Mouse (Mus musculus) left cerebral cortex, adult 18-20 months (tissue): ENCODE data around the gene Lnx2. TPM values are rescaled to one million over a fixed set of nuclear protein-coding genes. Genes with fewer than 3 reads are reported as not detected.

ENCODE experiments used
- DNase-seq, 2 experiments: peaks; one replicate each; pipeline ENCODE4 v3.0.0; 2021 to 2022; ENCODE audit warnings: low spot score in 2 of 2, mixed read lengths in 1 of 2
- total RNA-seq, 2 experiments: library from RNA; stranded (reverse); gene quantifications; 2 replicates each; pipeline ENCODE4 v1.2.3; 2021

The Lnx2 gene
- total RNA-seq, 2 experiments from 2014 or later: 4.9 to 5.0 TPM

GRCm38 (mm10) chr5:147023245-147023970, 53.0 kb downstream of the Lnx2 start:
- no peak for DNase-seq

DNA sequence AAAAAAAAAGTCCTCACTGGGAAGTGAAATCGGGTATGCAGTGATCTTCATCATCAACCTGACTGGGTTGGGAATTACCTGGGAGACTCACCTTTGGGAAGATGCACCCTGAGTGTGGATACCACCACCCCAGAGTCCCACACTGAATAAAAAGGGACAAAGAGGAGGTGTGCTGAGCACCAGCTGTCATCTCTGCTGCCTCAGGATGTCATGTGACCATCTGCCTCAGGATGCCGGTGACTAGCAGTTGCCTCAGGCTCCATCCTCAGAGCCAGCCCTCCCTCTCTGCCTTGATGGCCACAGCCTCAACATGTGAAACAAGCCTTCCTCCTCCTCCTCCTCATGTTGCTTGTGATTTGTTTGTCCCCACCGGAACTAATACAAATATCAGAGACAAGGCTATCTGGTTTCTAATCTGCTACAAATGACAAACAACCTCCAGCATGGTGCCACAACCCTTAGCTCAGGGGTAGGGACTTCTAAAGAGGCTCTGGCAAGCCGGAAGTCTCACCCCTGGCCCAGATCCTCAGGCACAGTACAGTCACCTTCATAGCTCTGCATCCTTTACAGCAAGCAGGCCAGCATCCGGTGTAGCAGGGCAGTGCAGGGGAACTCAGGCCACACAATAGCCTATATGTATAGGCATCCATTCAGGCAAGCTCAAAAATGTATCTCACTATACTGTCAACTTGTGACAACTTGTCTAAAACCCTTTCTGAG, 54.7 kb downstream of the Lnx2 start:
- DNase-seq: no peak

- no peak for DNase-seq
Observed at GRCm38 (mm10) chr5:147020579-147020978, 55.8 kb downstream of the Lnx2 start.

DNA sequence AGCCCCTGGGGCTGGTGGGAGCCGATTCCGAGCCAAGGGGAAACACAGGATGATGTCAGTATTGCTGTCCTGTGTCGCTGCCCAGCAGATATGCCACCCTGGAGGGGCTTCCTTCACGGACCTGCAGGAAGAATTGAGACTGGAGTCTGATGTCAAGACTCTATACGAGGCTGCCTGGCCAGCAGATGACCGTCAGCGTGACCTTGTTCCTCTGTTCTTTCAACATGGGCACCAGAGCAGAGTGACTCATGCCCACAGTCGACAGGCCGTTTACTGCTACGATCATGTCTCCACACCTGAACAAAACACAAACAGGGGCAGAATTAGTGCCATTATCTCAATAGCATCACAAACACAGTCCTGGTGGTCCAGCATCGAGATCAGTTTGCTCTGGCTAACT, 57.6 kb downstream of the Lnx2 start:
- no peak for DNase-seq

- DNase-seq: no peak
Observed at GRCm38 (mm10) chr5:147017526-147017925, 58.9 kb downstream of the Lnx2 start.

DNA sequence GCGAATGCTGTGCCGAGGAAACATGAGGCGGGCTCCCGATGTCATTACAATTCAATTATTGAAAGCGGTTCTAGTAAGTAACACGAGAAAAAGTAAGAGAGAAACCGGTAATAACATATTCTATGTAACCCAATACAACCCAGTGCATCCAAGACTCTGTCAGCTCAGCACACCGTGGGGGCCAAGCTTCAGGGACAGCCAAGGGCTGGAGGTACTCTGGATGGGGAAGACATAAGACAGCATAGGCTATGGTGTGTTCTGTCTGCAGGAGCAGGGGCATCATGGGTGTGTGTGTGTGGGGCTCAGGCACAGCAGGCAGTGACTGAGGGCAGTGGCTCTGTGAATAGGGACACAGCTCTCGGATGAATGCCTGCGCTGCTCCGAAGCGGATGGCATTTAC, 59.8 kb downstream of the Lnx2 start:
- no peak for DNase-seq

DNA sequence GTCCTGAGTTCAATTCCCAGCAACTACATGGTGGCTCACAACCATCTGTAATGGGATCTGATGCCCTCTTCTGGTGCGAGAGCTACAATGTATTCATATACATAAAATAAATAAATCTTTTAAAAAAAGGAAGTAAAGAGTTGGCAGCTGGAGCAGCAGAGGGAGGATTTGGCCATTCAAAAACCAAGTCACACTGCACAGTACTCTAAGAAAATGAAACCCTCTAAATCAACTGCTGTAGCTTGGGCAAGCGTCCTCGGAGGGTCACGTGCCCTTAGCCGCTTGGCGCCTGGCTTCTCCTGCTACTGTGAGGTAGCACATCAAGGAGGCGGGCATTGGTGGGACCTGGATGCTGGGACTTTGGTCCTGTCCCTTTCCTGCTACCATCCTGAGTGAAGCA, 61.2 kb downstream of the Lnx2 start:
- no peak for DNase-seq

- no peak for DNase-seq
Observed at GRCm38 (mm10) chr5:147013845-147014244, 62.5 kb downstream of the Lnx2 start.

DNA sequence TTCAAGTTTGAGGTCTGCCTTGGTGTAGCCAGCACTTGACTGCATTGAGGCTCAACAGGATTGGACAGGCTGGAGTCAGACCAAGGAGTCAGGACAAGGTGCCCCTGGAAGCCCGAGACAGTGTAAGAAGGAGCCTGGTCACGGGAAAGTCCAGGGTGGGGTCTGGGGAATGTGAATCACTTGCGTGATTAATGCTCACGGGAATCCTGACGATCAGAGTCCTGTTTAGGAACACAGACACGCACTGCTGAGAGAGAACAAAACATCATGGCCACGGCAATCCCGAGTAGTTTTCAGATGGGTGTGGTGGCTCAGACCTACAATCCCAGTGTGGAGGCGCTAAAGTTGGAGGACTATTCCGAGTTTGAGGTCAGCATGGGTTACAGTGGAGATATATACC, 65.1 kb downstream of the Lnx2 start:
- no peak for DNase-seq

DNA sequence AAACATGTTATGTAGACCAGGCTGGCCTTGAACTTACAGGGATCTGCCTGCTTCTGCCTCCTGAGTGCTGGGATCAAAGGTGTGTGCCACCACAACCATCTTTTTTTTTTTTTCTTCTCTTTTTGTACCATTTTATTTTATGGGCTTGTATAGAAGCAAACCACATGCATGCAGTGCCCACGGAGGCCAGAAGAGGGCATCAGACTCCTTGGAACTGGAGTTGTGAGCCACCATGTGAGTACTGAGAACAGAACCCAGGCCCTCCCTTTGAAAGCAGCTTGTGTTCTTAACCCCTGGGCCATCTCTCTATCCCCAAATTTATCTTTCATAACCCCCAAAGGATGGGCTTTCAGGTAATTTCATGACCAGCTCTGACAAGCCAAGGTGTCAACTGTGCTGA, 73.1 kb downstream of the Lnx2 start:
- DNase-seq: no peak

GRCm38 (mm10) chr5:147001312-147001711, 75.1 kb downstream of the Lnx2 start:
- no peak for DNase-seq

DNA sequence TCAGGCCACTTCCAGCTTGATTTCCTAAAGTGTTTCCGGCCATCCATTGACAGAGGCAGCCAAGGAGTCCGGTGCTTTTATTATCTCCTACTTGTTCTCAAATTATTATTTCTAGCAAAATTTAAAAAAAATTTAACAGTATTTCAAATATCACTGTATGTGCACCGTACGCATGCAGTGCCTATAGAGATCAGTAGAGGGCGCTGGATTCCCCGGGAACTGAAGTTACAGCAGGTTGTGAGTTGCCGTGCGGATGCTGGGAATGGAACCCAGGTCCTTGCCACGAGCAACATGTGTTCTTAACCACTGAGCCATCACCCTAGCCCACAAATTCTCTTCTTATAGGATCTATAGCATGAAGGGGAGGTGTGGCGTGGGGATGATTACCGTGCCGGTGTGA, 77.6 kb downstream of the Lnx2 start:
- DNase-seq: no peak

DNA sequence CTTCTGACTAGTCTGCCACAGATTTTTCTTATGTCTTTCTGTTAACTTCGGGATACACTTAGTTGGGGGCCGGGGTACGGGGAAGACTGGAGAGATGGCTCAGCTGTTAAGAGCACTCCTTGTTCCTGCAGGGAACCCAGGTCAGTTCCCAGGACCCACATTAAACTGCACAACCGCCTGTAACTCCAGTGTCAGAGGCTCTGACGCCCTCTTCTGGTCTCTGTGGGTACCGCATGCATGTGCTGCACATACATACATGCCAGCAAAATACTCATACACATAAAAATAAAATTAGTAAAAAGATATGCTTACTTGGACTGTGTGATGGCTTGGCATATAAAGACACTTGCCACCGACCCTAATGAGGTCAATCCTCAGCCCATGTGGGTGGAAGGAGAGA, 79.6 kb downstream of the Lnx2 start:
- DNase-seq: no peak

- no peak for DNase-seq
Observed at GRCm38 (mm10) chr5:146994973-146995372, 81.4 kb downstream of the Lnx2 start.

DNA sequence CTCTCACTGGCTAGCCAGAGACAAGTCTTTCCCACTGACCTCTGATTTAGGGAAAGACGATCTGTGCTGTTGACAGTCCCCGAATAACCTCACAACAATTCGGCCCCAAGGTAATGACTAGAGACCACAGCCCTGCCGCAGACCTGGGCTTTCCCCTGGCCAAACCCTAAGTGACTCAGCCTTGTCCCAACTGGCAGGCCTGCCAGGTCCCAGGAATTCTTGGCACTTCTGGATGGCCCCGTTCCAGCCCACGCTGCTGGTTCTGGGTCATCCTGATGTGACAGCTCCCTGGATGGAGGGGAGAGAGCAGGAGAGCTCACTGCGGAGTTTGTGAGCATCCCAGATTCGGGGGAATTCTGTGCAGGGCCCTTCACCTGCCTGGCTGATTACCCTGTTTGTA, 82.9 kb downstream of the Lnx2 start:
- DNase-seq: no peak

- DNase-seq: no peak
Observed at GRCm38 (mm10) chr5:146989051-146989450, 87.3 kb downstream of the Lnx2 start.

- DNase-seq: no peak
Observed at GRCm38 (mm10) chr5:146987588-146987987, 88.8 kb downstream of the Lnx2 start.

GRCm38 (mm10) chr5:146985725-146986433, 90.5 kb downstream of the Lnx2 start:
- no peak for DNase-seq

DNA sequence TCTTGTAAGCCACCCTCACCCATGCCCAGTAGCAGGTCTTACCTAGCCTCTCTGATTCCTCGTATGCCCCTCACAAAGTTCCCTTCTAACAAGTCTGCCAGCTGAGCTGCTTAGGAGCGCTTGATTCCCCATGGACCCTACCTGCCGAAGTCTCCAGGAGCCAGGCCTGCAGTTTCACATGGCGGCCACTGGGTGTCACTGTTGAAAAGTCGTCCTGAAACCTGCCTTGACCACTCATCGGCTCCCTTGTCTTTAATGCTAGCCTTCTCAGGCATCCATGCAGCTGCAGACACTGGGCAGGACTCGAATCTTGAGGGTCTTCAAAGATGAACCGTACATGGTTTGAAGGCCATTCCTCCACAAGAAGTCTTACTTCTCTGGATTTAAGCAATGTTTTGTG, 93.2 kb downstream of the Lnx2 start:
- DNase-seq: peak; percentile 66 to 70

DNA sequence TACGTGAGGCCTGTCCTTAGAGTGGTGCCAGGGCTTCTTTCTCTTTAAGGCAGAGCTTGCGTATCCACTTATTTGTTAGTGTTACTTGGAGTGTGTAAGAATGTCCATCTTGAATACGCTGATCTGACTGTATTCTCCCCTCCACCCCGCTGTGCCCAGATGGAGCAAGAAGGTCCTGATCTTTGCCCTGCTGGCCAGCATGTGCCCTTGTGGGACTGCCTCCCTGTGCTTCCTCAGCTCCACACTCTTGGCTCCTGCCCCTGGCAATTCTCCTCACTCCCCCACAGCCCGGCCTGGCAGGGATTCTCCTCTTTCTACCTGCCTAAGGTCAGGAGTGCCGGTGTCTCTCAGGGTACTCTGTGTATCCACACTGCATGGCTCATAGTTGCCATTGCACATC, 95.0 kb downstream of the Lnx2 start:
- no peak for DNase-seq

DNA sequence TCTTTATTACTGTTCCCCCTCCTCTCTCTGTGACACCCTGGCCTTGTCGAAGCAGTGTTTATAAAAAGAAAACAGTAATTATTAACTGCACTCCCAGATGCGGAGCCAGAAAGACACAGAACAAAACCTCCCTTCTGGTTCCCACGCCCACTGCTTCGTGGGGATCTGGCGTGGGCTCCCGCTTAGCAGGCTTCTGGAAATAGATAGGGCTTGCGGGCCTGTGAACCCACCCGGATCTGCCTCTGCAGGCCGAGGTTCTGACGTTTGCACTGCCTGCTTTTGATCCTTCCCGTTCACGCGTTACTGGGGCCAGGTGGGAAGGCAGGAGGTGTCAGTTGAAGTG, 101.6 kb downstream of the Lnx2 start:
- DNase-seq: no peak
